Comparison of ENCODE assay signal across 8 mouse cellular contexts in genomic region chr11:58979661-58980060, GRCm38 (mm10). TPM values are rescaled to one million over a fixed set of nuclear protein-coding genes. Genes with fewer than 3 reads are reported as not detected.
DNase-seq lines count a peak whose midpoint lies in the region; ATAC-seq lines count a peak whose summit lies in the region.

No protein-coding gene starts in this region.

- no peak overlapping the region for H3K27ac ChIP-seq in neural tube, embryonic 11.5 days (ENCODE audit: low read depth, low read length)
- H3K27ac ChIP-seq in embryonic facial prominence, embryonic 14.5 days (replicated peaks; ENCODE audit: low read depth, low read length): no peak overlapping the region
- H3K27ac ChIP-seq in intestine, embryonic 14.5 days (ENCODE audit: low read depth): no peak overlapping the region

- no peak for ATAC-seq in neural tube, embryonic 11.5 days (ENCODE audit: insufficient read depth, low FRiP score, low TSS enrichment)
- ATAC-seq in embryonic facial prominence, embryonic 14.5 days (ENCODE audit: low read depth): no peak
- ATAC-seq in intestine, embryonic 14.5 days (replicated peaks; ENCODE audit: low FRiP score, low TSS enrichment, low read depth): no peak

- peak overlapping the region; percentile 81 for H3K4me2 ChIP-seq in neural tube, embryonic 11.5 days (ENCODE audit: low read depth)
- peak overlapping the region; percentile 98 for H3K4me2 ChIP-seq in embryonic facial prominence, embryonic 14.5 days (ENCODE audit: low read depth, low read length)
- peak overlapping the region; percentile 98 for H3K4me2 ChIP-seq in intestine, embryonic 14.5 days (ENCODE audit: low read length)

- H3K9ac ChIP-seq in neural tube, embryonic 11.5 days (ENCODE audit: low read length): peak overlapping the region; percentile 33; the same call in 1 of the 2 replicates
- peak overlapping the region; percentile 55 for H3K9ac ChIP-seq in embryonic facial prominence, embryonic 14.5 days (ENCODE audit: low read depth, low read length)
- H3K9ac ChIP-seq in intestine, embryonic 14.5 days (ENCODE audit: low read length): peak overlapping the region; percentile 80

- H3K36me3 ChIP-seq in neural tube, embryonic 11.5 days (ENCODE audit: control insufficient read depth, insufficient read depth, low read length): peaks cover 8% of the 10 kb centered on the region
- peaks cover 26% of the 10 kb centered on the region for H3K36me3 ChIP-seq in embryonic facial prominence, embryonic 14.5 days (ENCODE audit: control insufficient read depth, insufficient read depth, low read length)
- peaks cover 29% of the 10 kb centered on the region for H3K36me3 ChIP-seq in intestine, embryonic 14.5 days (ENCODE audit: control insufficient read depth, insufficient read depth, low read length)
- peaks cover 46% of the 10 kb centered on the region for H3K36me3 ChIP-seq in megakaryocyte, embryonic 14.5 days (replicated peaks; ENCODE audit: low read length)

- H3K9me3 ChIP-seq in neural tube, embryonic 11.5 days (ENCODE audit: control insufficient read depth, low read length): no peaks in the 10 kb centered on the region
- no peaks in the 10 kb centered on the region for H3K9me3 ChIP-seq in embryonic facial prominence, embryonic 14.5 days (ENCODE audit: control insufficient read depth, low read length)
- H3K9me3 ChIP-seq in intestine, embryonic 14.5 days (ENCODE audit: control insufficient read depth, low read length): no peaks in the 10 kb centered on the region
- H3K9me3 ChIP-seq in megakaryocyte, embryonic 14.5 days: no peaks in the 10 kb centered on the region

- no peak for DNase-seq in neural tube, embryonic 11.5 days (ENCODE audit: low spot score)
- no peak for DNase-seq in neural tube, embryonic 10.5 days (ENCODE audit: extremely low spot score, low spot score)
- no peak for DNase-seq in embryonic facial prominence, embryonic 14.5 days (ENCODE audit: low spot score)
- no peak for DNase-seq in intestine, embryonic 14.5 days (ENCODE audit: low spot score)
- DNase-seq in right cerebral cortex, postnatal 14 days: no peak
- DNase-seq in right cerebral cortex, postnatal 10 days (ENCODE audit: low spot score in 2 of 2): no peak
- no peak for DNase-seq in thymus, adult 18-20 months

- peaks cover 21% of the 10 kb centered on the region for H3K4me1 ChIP-seq in neural tube, embryonic 11.5 days (ENCODE audit: control insufficient read depth, insufficient read depth, low read length)
- H3K4me1 ChIP-seq in embryonic facial prominence, embryonic 14.5 days (ENCODE audit: control insufficient read depth, insufficient read depth, low read length): peaks cover 20% of the 10 kb centered on the region
- peaks cover 24% of the 10 kb centered on the region for H3K4me1 ChIP-seq in intestine, embryonic 14.5 days (replicated peaks; ENCODE audit: control insufficient read depth, insufficient read depth, low read length)
- H3K4me1 ChIP-seq in megakaryocyte, embryonic 14.5 days: peaks cover 65% of the 10 kb centered on the region

- H3K4me3 ChIP-seq in neural tube, embryonic 11.5 days (ENCODE audit: low read depth, low read length): peak overlapping the region; percentile 96
- peak overlapping the region; percentile 100 for H3K4me3 ChIP-seq in embryonic facial prominence, embryonic 14.5 days (ENCODE audit: low read depth, low read length)
- H3K4me3 ChIP-seq in intestine, embryonic 14.5 days (ENCODE audit: low read depth, low read length): peak overlapping the region; percentile 95
- H3K4me3 ChIP-seq in megakaryocyte, embryonic 14.5 days (replicated peaks): peak overlapping the region; percentile 98

- WGBS in neural tube, embryonic 11.5 days: 87% methylated on average over 7 of the region's 7 CpGs
- 63% methylated on average over 7 of the region's 7 CpGs for WGBS in embryonic facial prominence, embryonic 14.5 days
- 72% methylated on average over 7 of the region's 7 CpGs for WGBS in intestine, embryonic 14.5 days

- no peaks in the 10 kb centered on the region for H3K27me3 ChIP-seq in neural tube, embryonic 11.5 days (ENCODE audit: control insufficient read depth, insufficient read depth, low read length)
- H3K27me3 ChIP-seq in embryonic facial prominence, embryonic 14.5 days (replicated peaks; ENCODE audit: control insufficient read depth, insufficient read depth, low read length): no peaks in the 10 kb centered on the region
- H3K27me3 ChIP-seq in intestine, embryonic 14.5 days (replicated peaks; ENCODE audit: control insufficient read depth, insufficient read depth, low read length): no peaks in the 10 kb centered on the region
- H3K27me3 ChIP-seq in megakaryocyte, embryonic 14.5 days (replicated peaks): no peaks in the 10 kb centered on the region

RNA-seq across cellular contexts. Expression of gene Trim11, which starts 1.8 kb away (rescaled TPM):
- 19.5 and 20.8 TPM in 2 replicates for polyA plus RNA-seq in neural tube, embryonic 11.5 days (2014; fragmentation: Nextera tagmentation; extraction: Ambion mirVana)
- 19.2 and 23.0 TPM in 2 replicates for polyA plus RNA-seq in embryonic facial prominence, embryonic 14.5 days (2014; fragmentation: Nextera tagmentation; extraction: Ambion mirVana)
- polyA plus RNA-seq in intestine, embryonic 14.5 days (2014; fragmentation: Nextera tagmentation; extraction: Ambion mirVana): 16.5 and 19.6 TPM in 2 replicates
- polyA plus RNA-seq in megakaryocyte, embryonic 14.5 days (2012; ENCODE audit: insufficient read depth, low replicate concordance): 12.8 and 20.1 TPM in 2 replicates

RNA-seq across cellular contexts. Expression of gene Hist3h2a, which starts 25.2 kb away (rescaled TPM):
- polyA plus RNA-seq in neural tube, embryonic 11.5 days (2014; fragmentation: Nextera tagmentation; extraction: Ambion mirVana): 56.3 and 61.4 TPM in 2 replicates
- 27.6 and 29.7 TPM in 2 replicates for polyA plus RNA-seq in embryonic facial prominence, embryonic 14.5 days (2014; fragmentation: Nextera tagmentation; extraction: Ambion mirVana)
- 28.7 and 30.3 TPM in 2 replicates for polyA plus RNA-seq in intestine, embryonic 14.5 days (2014; fragmentation: Nextera tagmentation; extraction: Ambion mirVana)
- 16.9 TPM in 1 of 2 replicates, not detected in the other for polyA plus RNA-seq in megakaryocyte, embryonic 14.5 days (2012; ENCODE audit: insufficient read depth, low replicate concordance)

RNA-seq across cellular contexts. Expression of gene Trim17, which starts 25.2 kb away (rescaled TPM):
- 0.74 and 0.88 TPM in 2 replicates for polyA plus RNA-seq in neural tube, embryonic 11.5 days (2014; fragmentation: Nextera tagmentation; extraction: Ambion mirVana)
- 0.41 and 0.51 TPM in 2 replicates for polyA plus RNA-seq in embryonic facial prominence, embryonic 14.5 days (2014; fragmentation: Nextera tagmentation; extraction: Ambion mirVana)
- 0.24 and 0.28 TPM in 2 replicates for polyA plus RNA-seq in intestine, embryonic 14.5 days (2014; fragmentation: Nextera tagmentation; extraction: Ambion mirVana)
- polyA plus RNA-seq in megakaryocyte, embryonic 14.5 days (2012; ENCODE audit: insufficient read depth, low replicate concordance): 11.3 and 13.8 TPM in 2 replicates

RNA-seq across cellular contexts. Expression of gene Hist3h2ba, which starts 30.9 kb away (rescaled TPM):
- polyA plus RNA-seq in neural tube, embryonic 11.5 days (2014; fragmentation: Nextera tagmentation; extraction: Ambion mirVana): 75.5 and 84.8 TPM in 2 replicates
- polyA plus RNA-seq in embryonic facial prominence, embryonic 14.5 days (2014; fragmentation: Nextera tagmentation; extraction: Ambion mirVana): 14.9 and 20.8 TPM in 2 replicates
- 24.9 and 26.3 TPM in 2 replicates for polyA plus RNA-seq in intestine, embryonic 14.5 days (2014; fragmentation: Nextera tagmentation; extraction: Ambion mirVana)
- polyA plus RNA-seq in megakaryocyte, embryonic 14.5 days (2012; ENCODE audit: insufficient read depth, low replicate concordance): 5.3 and 6.7 TPM in 2 replicates

RNA-seq across cellular contexts. Expression of gene Rnf187, which starts 40.9 kb away (rescaled TPM):
- 460 and 493 TPM in 2 replicates for polyA plus RNA-seq in neural tube, embryonic 11.5 days (2014; fragmentation: Nextera tagmentation; extraction: Ambion mirVana)
- polyA plus RNA-seq in embryonic facial prominence, embryonic 14.5 days (2014; fragmentation: Nextera tagmentation; extraction: Ambion mirVana): 256 and 271 TPM in 2 replicates
- polyA plus RNA-seq in intestine, embryonic 14.5 days (2014; fragmentation: Nextera tagmentation; extraction: Ambion mirVana): 240 and 258 TPM in 2 replicates
- polyA plus RNA-seq in megakaryocyte, embryonic 14.5 days (2012; ENCODE audit: insufficient read depth, low replicate concordance): 271 and 450 TPM in 2 replicates
